Mouse (Mus musculus): ENCODE measurements around the gene Slc39a11.

Slc39a11 gene

GRCm38 (mm10) chr11:113510249-113510648 lies 139.6 kb downstream of the Slc39a11 start:
- DNase-seq (ENCODE audit: low spot score in 2 of 2), result no peak

- no peak for DNase-seq (ENCODE audit: low spot score in 2 of 2)
Measured at GRCm38 (mm10) chr11:113507716-113508480, 142.0 kb downstream of the Slc39a11 start.

- DNase-seq (ENCODE audit: low spot score in 2 of 2), result no peak
Measured at GRCm38 (mm10) chr11:113505551-113506160, 144.2 kb downstream of the Slc39a11 start.

- DNase-seq (ENCODE audit: low spot score in 2 of 2), result no peak
Measured at GRCm38 (mm10) chr11:113504459-113505062, 145.3 kb downstream of the Slc39a11 start.

- no peak for DNase-seq (ENCODE audit: low spot score in 2 of 2)
Measured at GRCm38 (mm10) chr11:113502968-113503367, 146.9 kb downstream of the Slc39a11 start.

- DNase-seq (ENCODE audit: low spot score in 2 of 2), result no peak
Measured at GRCm38 (mm10) chr11:113500631-113501305, 149.1 kb downstream of the Slc39a11 start.

GRCm38 (mm10) chr11:113498889-113499288 lies 151.0 kb downstream of the Slc39a11 start:
- DNase-seq (ENCODE audit: low spot score in 2 of 2), result peak; percentile 18 to 28

GRCm38 (mm10) chr11:113494021-113494546 lies 155.8 kb downstream of the Slc39a11 start:
- DNase-seq (ENCODE audit: low spot score in 2 of 2), result no peak

GRCm38 (mm10) chr11:113490530-113491520 lies 159.1 kb downstream of the Slc39a11 start:
- DNase-seq (ENCODE audit: low spot score in 2 of 2), result no peak

- DNase-seq (ENCODE audit: low spot score in 2 of 2), result peak in 1 of 2 experiments; percentile 19
Measured at GRCm38 (mm10) chr11:113487603-113488335, 162.1 kb downstream of the Slc39a11 start.

GRCm38 (mm10) chr11:113484037-113484436 lies 165.8 kb downstream of the Slc39a11 start:
- no peak for DNase-seq (ENCODE audit: low spot score in 2 of 2)

GRCm38 (mm10) chr11:113477550-113477949 lies 172.3 kb downstream of the Slc39a11 start:
- DNase-seq (ENCODE audit: low spot score in 2 of 2), result no peak

GRCm38 (mm10) chr11:113476720-113477119 lies 173.2 kb downstream of the Slc39a11 start:
- no peak for DNase-seq (ENCODE audit: low spot score in 2 of 2)

- no peak for DNase-seq (ENCODE audit: low spot score in 2 of 2)
Measured at GRCm38 (mm10) chr11:113475491-113475890, 174.4 kb downstream of the Slc39a11 start.

- no peak for DNase-seq (ENCODE audit: low spot score in 2 of 2)
Measured at GRCm38 (mm10) chr11:113473998-113474534, 175.8 kb downstream of the Slc39a11 start.

- DNase-seq (ENCODE audit: low spot score in 2 of 2), result no peak
Measured at GRCm38 (mm10) chr11:113471936-113472335, 177.9 kb downstream of the Slc39a11 start.

- no peak for DNase-seq (ENCODE audit: low spot score in 2 of 2)
Measured at GRCm38 (mm10) chr11:113469919-113470785, 179.7 kb downstream of the Slc39a11 start.

GRCm38 (mm10) chr11:113468016-113468415 lies 181.9 kb downstream of the Slc39a11 start:
- DNase-seq (ENCODE audit: low spot score in 2 of 2), result no peak

GRCm38 (mm10) chr11:113467313-113467811 lies 182.5 kb downstream of the Slc39a11 start:
- no peak for DNase-seq (ENCODE audit: low spot score in 2 of 2)
